Mouse (Mus musculus) embryo, embryonic 10 days (tissue): ENCODE data around the gene Kptn.

ENCODE experiments used
- DNase-seq: peaks from one replicate; pipeline ENCODE4 v3.0.0-alpha.2; 2015; ENCODE audit warnings: low spot score

The Kptn gene

DNA sequence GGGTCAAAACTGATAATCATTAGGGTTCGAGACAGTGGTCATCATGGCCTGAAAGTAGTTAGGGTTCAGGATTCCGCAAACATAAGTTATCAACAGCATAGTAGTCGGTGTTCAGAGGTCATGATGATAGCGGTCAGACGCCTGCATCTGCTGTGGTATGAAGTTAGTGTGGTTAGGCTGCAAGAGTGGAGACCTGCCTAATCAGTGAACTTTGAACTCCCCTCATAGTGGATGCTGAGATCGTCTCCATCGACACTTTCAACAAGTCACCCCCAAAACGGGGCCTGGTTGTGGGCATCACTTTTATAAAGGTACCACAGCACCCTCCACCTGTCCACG, 536 bp downstream of the Kptn start:
- no peak for DNase-seq

DNA sequence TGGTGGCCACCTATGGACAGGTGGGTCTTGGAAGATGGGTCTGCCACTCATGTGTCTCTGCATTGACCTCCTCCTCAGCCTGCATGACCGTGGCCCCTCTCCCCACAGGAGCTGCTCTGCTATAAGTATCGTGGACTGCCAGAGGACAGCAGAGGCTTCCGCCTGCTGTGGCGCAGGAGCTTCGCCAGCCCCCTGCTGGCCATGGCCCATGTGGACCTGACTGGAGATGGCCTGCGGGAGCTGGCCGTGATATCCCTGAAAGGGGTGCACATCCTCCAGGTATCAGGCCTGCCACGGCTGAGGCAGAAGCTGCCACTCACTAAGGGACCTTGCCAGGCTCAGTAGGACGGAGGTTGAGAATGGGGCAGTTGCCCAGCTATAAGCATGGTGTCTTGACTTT, 6.1 kb downstream of the Kptn start:
- no peak for DNase-seq

GRCm38 (mm10) chr7:16128344-16128743, 8.6 kb downstream of the Kptn start:
- DNase-seq, result no peak

DNA sequence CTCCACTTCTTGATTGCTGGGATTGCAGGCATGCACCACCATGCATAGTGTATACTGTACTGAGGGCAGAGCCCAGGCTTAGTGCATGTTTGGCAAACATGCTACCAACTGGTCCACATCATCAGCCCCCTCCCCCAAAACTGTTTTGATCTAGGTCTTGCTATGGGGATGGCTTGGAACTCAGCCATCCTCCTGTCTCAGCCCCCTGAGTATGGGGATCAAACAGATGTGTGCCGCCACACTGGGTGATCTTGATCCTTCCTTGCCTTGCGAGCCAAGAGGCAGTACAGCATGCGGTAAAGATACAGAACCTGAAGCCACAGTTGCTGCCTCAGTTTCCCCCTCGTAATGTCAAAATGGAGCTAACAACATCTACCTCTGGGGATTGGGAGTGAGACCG, 9.2 kb downstream of the Kptn start:
- DNase-seq, result no peak

DNA sequence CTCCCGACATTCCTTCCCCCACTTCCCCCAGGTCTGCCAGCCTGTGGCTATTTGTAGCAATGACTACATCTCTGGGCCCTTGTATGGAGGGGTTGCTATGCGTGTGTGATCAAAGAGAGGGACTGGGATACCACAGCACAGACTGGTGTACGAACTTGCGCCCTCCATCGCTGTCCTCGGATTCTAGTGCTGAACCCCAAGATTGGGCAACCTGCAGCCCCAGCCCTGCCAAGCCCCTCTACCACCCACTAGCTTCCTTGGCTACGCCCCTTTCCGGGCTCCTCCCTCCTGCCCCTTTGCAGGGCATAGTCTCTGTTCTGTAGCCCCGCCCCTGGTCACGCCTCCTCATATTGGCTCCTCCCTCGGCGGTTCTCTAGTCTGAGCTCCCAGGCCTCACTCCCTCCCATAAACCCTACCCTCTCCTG, 9.7 kb downstream of the Kptn start, which contains the start of gene Slc8a2:
Slc8a2 (plus strand) TSS at position 406 of the 425 bp plus-strand sequence.
- peak; percentile 88 for DNase-seq

DNA sequence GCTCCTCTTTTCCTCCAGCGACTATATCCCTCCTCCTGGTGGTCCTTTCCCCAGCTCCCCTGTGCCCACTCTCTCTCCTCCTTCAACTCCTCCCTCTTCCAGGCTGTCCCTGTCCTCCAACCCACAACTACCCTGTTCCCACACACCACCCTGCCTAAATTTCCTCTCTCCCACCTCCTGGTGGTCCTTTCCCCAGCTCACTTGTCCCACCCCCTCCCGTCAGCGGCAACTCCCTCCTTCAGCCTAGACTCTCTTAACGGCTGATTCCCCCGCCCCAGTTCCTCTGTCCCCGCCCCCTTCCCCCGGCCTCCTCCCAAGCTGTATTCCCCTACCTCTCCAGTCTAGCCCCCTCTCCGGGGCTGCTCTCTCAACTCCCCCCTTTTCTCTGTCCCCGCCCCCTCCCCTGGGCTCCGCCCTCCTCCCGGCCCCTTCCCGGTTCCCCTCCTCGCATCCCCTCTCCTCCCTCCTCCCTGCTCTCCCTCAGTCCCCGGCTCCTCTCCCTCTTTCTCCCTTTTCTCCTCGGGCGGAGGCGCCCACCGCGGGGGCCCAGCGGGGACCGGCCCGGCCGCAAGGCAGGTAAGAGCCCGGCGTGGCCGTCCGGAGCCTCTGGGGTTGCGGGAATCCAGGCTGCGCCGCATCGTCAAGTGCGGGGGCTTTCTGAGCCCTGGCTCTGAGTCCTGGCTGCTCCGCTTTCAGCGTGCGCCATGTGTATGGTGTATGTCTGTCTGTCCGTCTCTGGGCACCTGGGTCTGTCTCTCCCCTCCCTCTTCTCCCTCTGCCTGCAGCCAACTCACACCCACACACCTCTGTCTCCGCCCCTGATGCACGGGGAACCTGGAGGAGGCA, 10.4 kb downstream of the Kptn start:
- DNase-seq, result peak; percentile 55

DNA sequence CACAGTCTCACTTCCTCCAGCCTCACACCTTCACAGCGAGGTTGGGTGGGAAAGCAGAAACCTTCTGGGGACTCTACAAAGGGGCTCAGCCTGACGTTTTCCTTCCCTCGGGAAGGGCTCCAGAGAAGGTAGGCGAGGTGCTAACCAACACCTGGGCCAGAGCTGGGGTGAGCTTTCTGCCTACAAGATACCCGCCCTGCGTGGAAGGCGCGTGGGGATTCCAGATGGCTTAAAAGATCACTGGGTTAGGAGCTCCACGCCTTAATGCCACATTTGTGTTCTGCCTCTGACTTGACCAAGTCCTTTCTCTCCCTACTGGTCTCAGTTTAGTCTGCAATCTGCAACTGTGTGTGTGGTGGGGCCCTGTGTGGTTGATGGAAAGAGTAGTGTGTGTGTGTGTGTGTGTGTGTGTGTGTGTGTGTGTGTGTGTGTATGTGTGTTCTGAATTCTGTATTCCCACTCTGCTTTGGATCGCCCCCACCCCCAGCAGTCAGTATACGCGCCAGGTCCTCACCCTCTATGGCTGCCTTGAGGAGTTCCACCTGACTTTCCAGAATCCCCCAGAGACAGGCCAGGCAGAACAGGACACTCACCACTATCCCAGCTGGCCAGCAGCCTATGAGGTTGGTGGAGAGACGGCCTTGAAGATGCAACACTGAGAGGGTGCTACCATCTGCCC, 11.4 kb downstream of the Kptn start:
- DNase-seq, result no peak

- peak; percentile 47 for DNase-seq
These were observed 12.5 kb downstream of the Kptn start for GRCm38 (mm10) chr7:16132161-16132581.

DNA sequence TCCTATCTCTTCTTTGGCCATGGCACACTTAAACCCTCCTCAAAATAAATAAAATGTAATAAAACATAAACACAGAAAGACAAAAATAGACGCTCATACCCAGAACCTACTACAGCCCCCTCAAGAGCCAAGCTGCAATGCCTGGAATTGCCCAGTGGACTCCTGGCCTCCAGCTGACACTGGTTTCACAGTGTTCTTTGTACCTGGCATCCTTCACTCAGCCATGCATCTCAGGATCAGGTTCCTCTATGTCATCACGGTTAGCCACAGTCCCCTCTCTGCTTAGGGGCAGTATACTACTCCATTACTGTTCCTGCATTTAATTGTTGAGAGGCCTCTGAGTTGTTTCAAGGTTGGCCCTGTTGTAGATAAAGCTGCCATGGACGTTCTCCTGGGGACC, 13.2 kb downstream of the Kptn start:
- no peak for DNase-seq

- no peak for DNase-seq
These were observed 14.0 kb downstream of the Kptn start for GRCm38 (mm10) chr7:16133691-16134090.

GRCm38 (mm10) chr7:16134951-16135392, 15.3 kb downstream of the Kptn start:
- DNase-seq, result no peak

DNA sequence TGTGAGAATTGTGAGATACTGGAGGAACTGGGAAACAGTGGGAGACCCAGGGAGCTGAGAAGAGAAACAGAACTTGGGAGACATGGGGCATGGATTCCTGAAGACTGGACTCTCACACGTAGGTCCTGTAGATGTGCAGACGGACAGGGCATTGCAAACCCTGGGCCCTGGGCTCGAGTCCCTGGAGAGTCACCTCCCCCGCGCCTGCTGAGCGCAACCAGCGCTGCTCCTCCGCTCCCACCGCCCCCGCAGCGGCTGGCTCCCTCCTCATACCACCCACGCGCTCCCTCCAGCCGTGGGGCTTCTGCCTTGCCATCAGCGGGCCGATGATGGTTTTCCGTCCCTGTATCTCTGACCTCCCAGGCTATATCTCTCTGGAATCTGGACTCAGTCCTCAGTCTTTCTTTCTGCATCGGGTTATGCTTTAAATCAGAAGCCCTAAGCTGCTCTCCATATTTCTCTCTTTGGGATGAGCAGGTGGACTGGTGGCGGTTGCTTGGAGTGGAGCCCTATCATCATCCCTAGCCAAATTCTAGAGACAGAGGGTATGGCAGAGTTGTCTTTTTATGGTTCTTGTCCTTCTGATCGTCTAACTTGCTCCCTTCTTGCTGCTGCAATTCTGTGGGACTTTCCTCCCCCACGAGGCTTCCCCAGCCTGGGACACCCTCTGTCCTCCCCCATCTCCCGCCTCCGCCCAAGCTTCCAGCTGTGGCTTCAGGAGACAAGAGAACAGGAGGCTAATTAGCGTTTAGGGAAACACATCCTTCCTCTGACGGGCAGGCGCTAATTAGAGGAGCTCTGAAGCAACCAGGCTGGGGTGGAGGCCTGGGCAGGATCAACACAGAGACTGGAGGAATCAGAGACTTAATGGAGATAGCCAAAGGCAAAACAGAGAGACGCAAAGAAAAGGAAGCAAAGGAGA, 27.1 kb downstream of the Kptn start:
- no peak for DNase-seq

GRCm38 (mm10) chr7:16147643-16148042, 27.9 kb downstream of the Kptn start:
- DNase-seq, result peak; percentile 79

GRCm38 (mm10) chr7:16149241-16149640, 29.5 kb downstream of the Kptn start:
- no peak for DNase-seq

GRCm38 (mm10) chr7:16150191-16151145, 30.8 kb downstream of the Kptn start:
- DNase-seq, result no peak

DNA sequence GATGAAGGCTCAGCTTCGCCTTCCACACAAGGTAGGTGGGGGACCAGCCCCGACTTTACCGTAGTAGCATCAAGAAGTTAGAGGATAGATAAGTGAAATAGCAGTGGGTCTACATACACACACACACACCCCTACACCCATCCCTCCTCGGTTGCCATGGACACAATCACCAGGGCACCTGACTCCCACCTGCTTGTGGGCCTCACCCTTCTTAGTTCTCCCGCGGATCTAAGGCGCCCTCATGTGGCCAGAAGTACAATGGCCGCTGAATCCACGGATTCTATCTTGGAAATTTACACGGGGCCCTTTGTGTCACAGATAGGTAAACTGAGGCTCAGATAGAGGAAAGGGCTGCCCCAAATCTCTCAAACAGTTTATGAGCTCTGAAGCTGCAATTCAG, 33.8 kb downstream of the Kptn start:
- DNase-seq, result peak; percentile 78

GRCm38 (mm10) chr7:16155132-16155872, 35.6 kb downstream of the Kptn start:
- DNase-seq, result no peak

- DNase-seq, result no peak
These were observed 36.5 kb downstream of the Kptn start for GRCm38 (mm10) chr7:16156105-16156714.

DNA sequence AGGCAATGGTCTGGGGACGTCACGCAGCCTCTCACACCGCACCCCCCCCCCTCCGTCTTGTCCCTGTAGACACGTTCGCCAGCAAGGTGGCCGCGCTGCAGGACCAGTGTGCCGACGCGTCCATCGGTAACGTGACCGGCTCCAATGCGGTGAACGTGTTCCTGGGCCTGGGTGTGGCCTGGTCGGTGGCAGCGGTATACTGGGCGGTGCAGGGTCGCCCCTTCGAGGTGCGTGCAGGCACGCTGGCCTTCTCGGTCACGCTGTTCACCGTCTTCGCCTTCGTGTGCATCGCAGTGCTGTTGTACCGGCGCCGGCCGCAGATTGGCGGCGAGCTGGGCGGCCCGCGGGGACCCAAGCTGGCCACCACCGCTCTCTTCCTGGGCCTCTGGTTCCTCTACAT, 39.0 kb downstream of the Kptn start:
- DNase-seq, result peak; percentile 30

- DNase-seq, result no peak
These were observed 41.0 kb downstream of the Kptn start for GRCm38 (mm10) chr7:16160702-16161101.
